Mouse (Mus musculus) skeletal muscle tissue, adult 2 months (tissue): ENCODE results near the gene Lrguk.

Experiments
- DNase-seq: peaks from one replicate; pipeline ENCODE4 v3.0.0-alpha.2; 2012; ENCODE audit warnings: low read depth, low spot score

The Lrguk gene

GRCm38 (mm10) chr6:34174715-34175114 lies 145.5 kb downstream of the Lrguk start:
- DNase-seq = no peak

GRCm38 (mm10) chr6:34176111-34176863 lies 147.0 kb downstream of the Lrguk start:
- DNase-seq = no peak

- DNase-seq = peak; percentile 92
Measured at GRCm38 (mm10) chr6:34176864-34177247, 147.6 kb downstream of the Lrguk start, which contains the start of gene Slc35b4. TSS of gene Slc35b4 (minus strand) at chr6:34177111.

- no peak for DNase-seq
Measured at GRCm38 (mm10) chr6:34179007-34179406, 149.8 kb downstream of the Lrguk start.

GRCm38 (mm10) chr6:34179911-34180310 lies 150.7 kb downstream of the Lrguk start:
- DNase-seq = no peak

- DNase-seq = no peak
Measured at GRCm38 (mm10) chr6:34181961-34182360, 152.7 kb downstream of the Lrguk start.

GRCm38 (mm10) chr6:34183326-34183725 lies 154.1 kb downstream of the Lrguk start:
- DNase-seq = no peak
